Mouse (Mus musculus): ENCODE results near the gene Pcsk4.
A peak's percentile ranks its signal among the peaks of the same experiment; 100 is the strongest.

Pcsk4 gene

GRCm38 (mm10) chr10:80299301-80299700 lies 30.0 kb downstream of the Pcsk4 start:
- no peak for DNase-seq (ENCODE audit: low spot score in 2 of 2)

GRCm38 (mm10) chr10:80298571-80299281 lies 30.6 kb downstream of the Pcsk4 start:
- DNase-seq (ENCODE audit: low spot score in 2 of 2), result no peak

- no peak for DNase-seq (ENCODE audit: low spot score in 2 of 2)
Measured at GRCm38 (mm10) chr10:80297526-80298133, 31.7 kb downstream of the Pcsk4 start.

- DNase-seq (ENCODE audit: low spot score in 2 of 2), result no peak
Measured at GRCm38 (mm10) chr10:80296824-80297223, 32.5 kb downstream of the Pcsk4 start.

- peak; percentile 56 to 70 for DNase-seq (ENCODE audit: low spot score in 2 of 2)
Measured at GRCm38 (mm10) chr10:80295618-80296425, 33.5 kb downstream of the Pcsk4 start, which contains the start of gene Apc2. Apc2 (plus strand) TSS chr10:80295977.

- DNase-seq (ENCODE audit: low spot score in 2 of 2), result no peak
Measured at GRCm38 (mm10) chr10:80294788-80295303, 34.5 kb downstream of the Pcsk4 start.

- DNase-seq (ENCODE audit: low spot score in 2 of 2), result no peak
Measured at GRCm38 (mm10) chr10:80294311-80294710, 35.0 kb downstream of the Pcsk4 start.

GRCm38 (mm10) chr10:80293325-80293724 lies 36.0 kb downstream of the Pcsk4 start:
- no peak for DNase-seq (ENCODE audit: low spot score in 2 of 2)

- peak; percentile 85 to 90 for DNase-seq (ENCODE audit: low spot score in 2 of 2)
Measured at GRCm38 (mm10) chr10:80292251-80293146, 36.8 kb downstream of the Pcsk4 start, which contains the start of gene Rps15. Rps15 (plus strand) TSS chr10:80292453.

GRCm38 (mm10) chr10:80288657-80289056 lies 40.6 kb downstream of the Pcsk4 start:
- no peak for DNase-seq (ENCODE audit: low spot score in 2 of 2)

GRCm38 (mm10) chr10:80288097-80288496 lies 41.2 kb downstream of the Pcsk4 start:
- DNase-seq (ENCODE audit: low spot score in 2 of 2), result no peak

GRCm38 (mm10) chr10:80285222-80286070 lies 43.9 kb downstream of the Pcsk4 start:
- no peak for DNase-seq (ENCODE audit: low spot score in 2 of 2)

- peak in 1 of 2 experiments; percentile 43 for DNase-seq (ENCODE audit: low spot score in 2 of 2)
Measured at GRCm38 (mm10) chr10:80282481-80283441, 46.5 kb downstream of the Pcsk4 start.

- DNase-seq (ENCODE audit: low spot score in 2 of 2), result no peak
Measured at GRCm38 (mm10) chr10:80281921-80282371, 47.4 kb downstream of the Pcsk4 start.

GRCm38 (mm10) chr10:80281304-80281703 lies 48.0 kb downstream of the Pcsk4 start:
- DNase-seq (ENCODE audit: low spot score in 2 of 2), result no peak

- no peak for DNase-seq (ENCODE audit: low spot score in 2 of 2)
Measured at GRCm38 (mm10) chr10:80279273-80279672, 50.0 kb downstream of the Pcsk4 start.

GRCm38 (mm10) chr10:80278390-80278789 lies 50.9 kb downstream of the Pcsk4 start:
- DNase-seq (ENCODE audit: low spot score in 2 of 2), result no peak

- DNase-seq (ENCODE audit: low spot score in 2 of 2), result no peak
Measured at GRCm38 (mm10) chr10:80276238-80276637, 53.1 kb downstream of the Pcsk4 start.

- DNase-seq (ENCODE audit: low spot score in 2 of 2), result no peak
Measured at GRCm38 (mm10) chr10:80273847-80274246, 55.5 kb downstream of the Pcsk4 start.
